Comparison of ENCODE assay signal across 32 mouse cellular contexts in the genomic region with DNA sequence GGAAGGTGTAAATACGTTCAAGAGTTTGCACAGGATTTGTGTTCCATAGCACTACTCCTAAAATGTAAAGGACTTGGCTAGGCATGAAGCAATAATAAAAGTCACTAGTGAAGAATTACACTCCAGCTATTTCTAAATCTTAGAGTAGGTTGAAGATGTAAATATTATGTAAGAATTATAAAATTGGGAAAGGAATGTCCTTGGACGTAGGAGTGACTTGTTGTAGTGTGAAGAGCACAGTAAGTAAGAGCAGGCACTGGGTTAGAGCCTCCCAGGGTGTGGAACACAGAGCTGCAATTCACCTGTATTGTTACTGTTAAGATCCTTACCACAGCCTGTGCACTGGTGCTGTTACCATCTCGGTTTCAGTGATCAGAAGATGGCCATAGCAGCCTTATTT.
"Had no signal": no experiment of that assay in that cellular context is flagged by ENCODE, and none has a peak within 500 bp of the region (broad histone marks: within the 10 kb centered on the region; RNA-seq: fewer than 3 reads in every experiment).

No protein-coding gene starts in this region.

- H3K27me3 ChIP-seq: limb, embryonic 12.5 days; limb, embryonic 13.5 days; limb, embryonic 15.5 days; liver, embryonic 12.5 days; liver, embryonic 13.5 days; liver, embryonic 15.5 days; lung, embryonic 15.5 days; megakaryocyte, embryonic 14.5 days; midbrain, embryonic 12.5 days; midbrain, embryonic 13.5 days; midbrain, embryonic 15.5 days; neural tube, embryonic 12.5 days; neural tube, embryonic 13.5 days had no signal

- H3K4me1 ChIP-seq: limb, embryonic 10.5 days; limb, embryonic 12.5 days; limb, embryonic 13.5 days; limb, embryonic 15.5 days; liver, embryonic 12.5 days; liver, embryonic 13.5 days; liver, embryonic 15.5 days; lung, embryonic 15.5 days; megakaryocyte, embryonic 14.5 days; midbrain, embryonic 10.5 days; midbrain, embryonic 12.5 days; midbrain, embryonic 13.5 days; midbrain, embryonic 15.5 days; neural tube, embryonic 12.5 days; neural tube, embryonic 13.5 days had no signal

- H3K36me3 ChIP-seq: limb, embryonic 10.5 days; limb, embryonic 12.5 days; limb, embryonic 13.5 days; limb, embryonic 15.5 days; liver, embryonic 12.5 days; liver, embryonic 13.5 days; liver, embryonic 15.5 days; lung, embryonic 15.5 days; midbrain, embryonic 10.5 days; midbrain, embryonic 12.5 days; midbrain, embryonic 13.5 days; midbrain, embryonic 15.5 days; neural tube, embryonic 12.5 days; neural tube, embryonic 13.5 days had no signal

- H3K9ac ChIP-seq: limb, embryonic 12.5 days; limb, embryonic 13.5 days; limb, embryonic 15.5 days; liver, embryonic 12.5 days; liver, embryonic 13.5 days; liver, embryonic 14.5 days; liver, embryonic 15.5 days; liver, postnatal 0 days; lung, embryonic 14.5 days; lung, embryonic 15.5 days; midbrain, embryonic 12.5 days; midbrain, embryonic 13.5 days; midbrain, embryonic 15.5 days; neural tube, embryonic 12.5 days; neural tube, embryonic 13.5 days had no signal

- H3K4me3 ChIP-seq: left cerebral cortex, adult 2 months; limb, embryonic 10.5 days; limb, embryonic 12.5 days; limb, embryonic 13.5 days; limb, embryonic 15.5 days; liver, embryonic 12.5 days; liver, embryonic 13.5 days; liver, embryonic 15.5 days; lung, embryonic 15.5 days; megakaryocyte, embryonic 14.5 days; midbrain, embryonic 10.5 days; midbrain, embryonic 12.5 days; midbrain, embryonic 13.5 days; midbrain, embryonic 15.5 days; myocyte; neural tube, embryonic 12.5 days; neural tube, embryonic 13.5 days had no signal

- H3K9me3 ChIP-seq: limb, embryonic 10.5 days; limb, embryonic 12.5 days; limb, embryonic 13.5 days; limb, embryonic 15.5 days; liver, embryonic 12.5 days; liver, embryonic 13.5 days; liver, embryonic 15.5 days; lung, embryonic 15.5 days; midbrain, embryonic 10.5 days; midbrain, embryonic 12.5 days; midbrain, embryonic 13.5 days; midbrain, embryonic 15.5 days; neural tube, embryonic 12.5 days; neural tube, embryonic 13.5 days had no signal

- H3K27ac ChIP-seq: left cerebral cortex, adult 2 months; limb, embryonic 10.5 days; limb, embryonic 12.5 days; limb, embryonic 13.5 days; limb, embryonic 15.5 days; liver, embryonic 12.5 days; liver, embryonic 13.5 days; liver, embryonic 14.5 days; liver, embryonic 15.5 days; lung, embryonic 15.5 days; macrophage; midbrain, embryonic 10.5 days; midbrain, embryonic 12.5 days; midbrain, embryonic 13.5 days; midbrain, embryonic 15.5 days; neural tube, embryonic 12.5 days; neural tube, embryonic 13.5 days had no signal

- H3K4me2 ChIP-seq: limb, embryonic 12.5 days; limb, embryonic 13.5 days; limb, embryonic 15.5 days; liver, embryonic 11.5 days; liver, embryonic 12.5 days; liver, embryonic 13.5 days; liver, embryonic 15.5 days; lung, embryonic 14.5 days; lung, embryonic 15.5 days; midbrain, embryonic 11.5 days; midbrain, embryonic 12.5 days; midbrain, embryonic 13.5 days; midbrain, embryonic 15.5 days; neural tube, embryonic 12.5 days; neural tube, embryonic 13.5 days had no signal

- DNase-seq: left cerebral cortex, postnatal 4 days; liver; liver, embryonic 13.5 days; liver, postnatal 0 days; lung, adult 18-20 months; lung, adult 2 months; lung, embryonic 14.5 days; lung, postnatal 10 days; lung, postnatal 14 days; lung, postnatal 4 days; midbrain, embryonic 14.5 days had no signal

- ATAC-seq: liver, embryonic 12.5 days; liver, postnatal 0 days; midbrain, embryonic 13.5 days; midbrain, embryonic 15.5 days; midbrain, embryonic 16.5 days had no signal
